Mouse (Mus musculus): Measurements from ENCODE around the gene Slc23a4.

- no peak for TF ChIP-seq EP300 (IDR thresholded peaks at IDR 0.05; ENCODE audit: insufficient read depth, low read depth, low read length)
- TF ChIP-seq POLR2A (IDR thresholded peaks at IDR 0.05; ENCODE audit: insufficient read depth, low read depth, low read length) = no peak
Observed at GRCm38 (mm10) chr6:35030226-35030625, 42.0 kb upstream of the Slc23a4 start.
